Mouse (Mus musculus): Measurements from ENCODE around the gene Rab40c. TPM values are rescaled to one million over a fixed set of nuclear protein-coding genes. Genes with fewer than 3 reads are reported as not detected.

Rab40c gene
- polyA plus RNA-seq (2012; rRNA removed) = 8.7 and 11.1 TPM in 2 replicates

DNA sequence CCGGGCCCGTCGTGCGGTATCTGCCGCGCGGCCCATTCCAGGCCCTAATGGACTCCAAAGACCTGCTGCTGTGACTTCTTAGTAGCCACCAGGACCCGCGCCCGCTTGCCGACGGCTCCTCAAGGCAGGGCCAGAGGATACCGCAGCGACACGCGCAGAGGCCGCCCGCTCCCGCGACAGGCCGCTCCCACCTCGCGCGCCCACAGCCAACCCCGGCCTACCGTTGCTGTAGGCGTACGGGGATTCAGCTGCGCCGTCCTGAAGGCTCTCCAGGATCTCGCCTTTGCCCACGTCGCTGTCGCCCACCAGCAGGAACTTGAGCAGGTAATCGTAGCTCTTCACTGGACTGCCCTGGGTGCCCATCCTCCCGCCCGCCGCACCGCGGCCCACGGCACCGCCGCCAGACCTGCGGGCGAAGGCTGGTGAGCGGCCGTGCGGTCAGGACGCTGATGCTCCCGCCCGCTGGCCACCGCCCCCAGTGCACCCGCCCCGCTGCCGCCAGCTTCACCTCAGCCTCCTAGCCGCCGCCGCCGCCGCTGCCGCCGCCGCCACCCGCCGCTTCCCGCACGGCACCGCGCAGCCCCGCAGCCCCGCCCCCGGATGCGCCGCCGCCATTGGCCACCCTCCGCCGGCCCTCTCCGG is at the start of gene Rab40c:
Gene Rab40c (minus strand): TSS at position 584 of the 642 bp plus-strand sequence.

DNA sequence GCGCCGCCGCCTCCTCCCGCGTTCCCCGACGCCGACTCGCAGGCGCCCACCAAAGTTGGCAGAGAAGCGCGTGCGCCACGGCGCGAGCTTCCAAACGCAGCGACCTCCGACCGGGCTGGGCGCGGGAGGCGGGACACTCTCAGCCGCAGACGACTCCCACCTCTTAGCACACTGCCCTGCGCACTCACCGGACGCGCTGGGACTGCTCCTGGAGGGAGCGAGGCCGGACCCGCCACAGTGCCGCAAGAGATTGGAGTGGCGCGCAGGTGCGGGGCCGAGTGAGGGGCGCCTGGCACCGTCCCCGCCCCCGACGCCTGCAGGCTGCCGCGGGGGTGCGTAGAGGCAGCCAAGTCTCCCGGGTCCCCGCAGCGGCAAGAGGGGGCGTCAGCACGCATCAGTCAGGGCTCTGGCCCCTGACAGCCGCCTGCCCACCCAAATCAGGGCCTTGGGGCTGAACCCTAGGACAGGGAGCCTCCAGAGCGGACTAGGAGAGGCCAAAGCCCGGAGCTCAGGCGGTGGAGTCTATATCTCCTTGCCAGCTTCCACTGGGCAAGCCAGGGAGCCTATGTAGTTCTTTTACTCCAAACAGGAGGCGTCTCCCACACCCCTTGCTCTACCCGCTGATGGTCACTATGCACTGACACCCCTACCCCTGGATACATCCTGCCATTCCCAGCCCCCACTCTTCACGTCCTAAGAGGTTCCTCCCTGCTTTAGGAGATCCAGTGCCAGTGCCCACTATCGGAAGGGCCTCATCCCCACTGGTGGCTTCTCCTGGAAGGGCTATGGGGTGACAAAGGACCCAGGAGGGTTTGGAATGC is 32.5 kb upstream of the Rab40c start, which contains the start of gene A930017K11Rik:
Gene A930017K11Rik (minus strand): TSS at position 763 of the 821 bp plus-strand sequence.

GRCm38 (mm10) chr17:25944366-25945163 is 25.0 kb upstream of the Rab40c start, which contains the start of the genes Pigq and Nhlrc4:
Gene Pigq, minus strand, starts transcription at chr17:25944936.
Gene Nhlrc4, minus strand, starts transcription at chr17:25944961.

DNA sequence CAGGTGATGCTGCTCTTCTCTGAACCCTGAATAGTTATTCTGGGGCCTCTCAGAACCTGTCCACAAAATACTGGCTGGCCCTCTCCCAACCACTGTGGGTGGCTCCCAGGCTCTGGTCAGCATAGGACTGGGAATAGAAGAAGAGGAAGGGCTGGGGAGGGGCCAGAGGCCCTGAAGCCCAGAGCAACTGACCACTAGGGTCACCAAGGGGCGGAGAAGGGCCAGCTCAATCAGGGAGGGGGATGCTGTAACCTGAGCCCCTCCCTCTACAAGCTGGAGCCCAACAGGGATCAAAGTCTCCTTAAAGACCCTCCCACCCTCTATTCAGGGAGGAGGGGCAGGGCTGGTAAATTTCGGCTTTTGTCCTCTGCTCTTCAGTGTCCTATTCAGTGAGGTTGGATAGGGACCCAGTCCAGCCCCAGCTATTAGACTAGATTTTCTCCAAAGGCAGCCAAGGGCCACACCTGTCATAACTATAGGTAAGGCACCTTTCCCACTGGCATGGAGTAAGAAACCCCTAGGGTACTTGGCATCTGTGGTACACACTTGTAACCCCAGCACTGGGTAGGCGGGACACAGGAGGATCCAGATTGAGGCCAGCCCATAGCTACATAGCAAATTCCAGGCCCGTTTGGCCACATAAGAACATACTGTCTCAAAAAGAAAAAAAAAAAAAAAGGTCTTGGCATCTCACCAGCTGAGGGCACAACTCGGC is 39.2 kb downstream of the Rab40c start, which contains the start of gene Wfikkn1:
Gene Wfikkn1 (minus strand): TSS at position 663 of the 715 bp plus-strand sequence.

DNA sequence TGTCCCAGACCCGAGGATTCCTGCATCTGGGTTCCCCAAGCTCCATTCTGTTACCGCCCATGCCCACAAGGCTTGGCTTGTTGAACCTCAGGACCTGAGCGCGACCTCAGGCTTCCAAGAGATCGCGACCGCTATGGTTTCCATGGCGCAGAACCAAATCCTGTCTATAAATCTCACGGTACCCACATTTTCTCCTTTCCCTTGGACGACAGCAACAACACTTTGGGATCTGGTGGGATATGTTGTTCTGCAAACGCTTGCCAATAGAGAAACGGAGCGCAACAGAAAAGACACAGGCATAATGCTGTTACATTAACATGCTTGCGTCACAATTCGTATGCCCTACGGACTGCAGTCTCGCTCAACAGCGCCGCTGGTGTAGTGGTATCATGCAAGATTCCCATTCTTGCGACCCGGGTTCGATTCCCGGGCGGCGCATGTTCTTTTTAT is 44.8 kb downstream of the Rab40c start, which contains the start of gene Mettl26:
Gene Mettl26 (plus strand): TSS at position 354 of the 450 bp plus-strand sequence.

GRCm38 (mm10) chr17:25868601-25869191 is 50.8 kb downstream of the Rab40c start, which contains the start of gene Mcrip2:
Gene Mcrip2, minus strand, starts transcription at chr17:25868764.

GRCm38 (mm10) chr17:25860832-25861703 is 58.5 kb downstream of the Rab40c start, which contains the start of gene Wdr90:
Gene Wdr90, minus strand, starts transcription at chr17:25861501.

GRCm38 (mm10) chr17:25844396-25844901 is 75.1 kb downstream of the Rab40c start, which contains the start of gene Rhot2:
Gene Rhot2, minus strand, starts transcription at chr17:25844851.

DNA sequence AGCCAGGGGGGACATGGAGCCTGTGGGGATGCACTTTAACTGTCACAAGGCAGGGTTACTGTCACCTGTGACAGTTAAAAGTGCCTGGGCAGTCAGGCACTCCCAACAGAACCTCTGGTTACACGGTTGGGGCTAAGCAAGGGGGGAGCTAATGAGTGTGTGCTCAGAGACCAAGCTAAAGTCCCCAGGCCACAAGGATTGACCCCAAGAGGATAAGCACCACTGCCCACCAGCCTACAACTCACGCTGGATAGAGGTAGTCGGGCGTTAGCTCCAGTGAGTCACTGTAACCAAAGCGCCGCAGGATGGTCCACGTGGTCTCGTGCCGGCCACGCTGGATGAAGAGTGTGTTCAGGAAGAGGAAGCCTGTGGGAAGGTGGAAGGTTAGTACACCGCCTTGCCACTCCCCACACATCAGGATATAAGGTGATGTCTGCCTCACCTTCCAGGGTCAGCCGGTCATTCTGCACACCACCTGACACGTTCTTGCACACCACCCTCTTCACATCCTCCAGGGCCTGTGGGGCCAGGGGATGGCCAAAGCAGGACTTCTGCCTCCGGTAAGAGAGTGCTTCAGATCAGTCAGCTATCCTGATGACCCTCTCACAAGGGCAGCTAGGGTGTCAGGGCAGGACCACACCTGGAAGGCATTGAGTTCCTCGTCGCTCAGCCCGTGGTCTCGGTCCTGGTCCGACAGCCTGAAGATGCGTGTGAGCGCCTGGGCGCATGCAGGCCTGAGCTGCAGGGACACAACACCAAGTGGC is 78.2 kb downstream of the Rab40c start, which contains the start of gene Gm20683:
Gene Gm20683 (minus strand): TSS at position 647 of the 764 bp plus-strand sequence.

DNA sequence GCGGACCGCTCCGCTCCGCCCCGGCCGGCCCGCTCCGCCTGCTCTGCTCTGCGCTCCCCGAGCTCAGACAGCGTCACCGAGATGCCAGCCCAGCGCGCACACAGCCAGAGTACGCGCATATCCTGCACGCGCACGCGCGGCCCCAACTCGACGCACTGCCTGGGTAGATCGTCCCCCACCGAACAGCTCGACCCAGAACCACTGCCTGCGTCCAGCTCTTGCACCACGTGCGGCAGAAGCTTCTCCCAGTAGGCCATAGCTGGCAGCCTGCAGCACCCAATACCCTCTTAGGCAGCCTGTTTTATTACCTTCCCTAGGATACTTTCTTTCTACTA is 82.5 kb downstream of the Rab40c start, which contains the start of gene Rhbdl1:
Gene Rhbdl1 (minus strand): TSS at position 220 of the 335 bp plus-strand sequence.

GRCm38 (mm10) chr17:25833291-25833663 is 86.2 kb downstream of the Rab40c start, which contains the start of gene Stub1:
Gene Stub1, minus strand, starts transcription at chr17:25833404.

Other genes with a start within 250 kb of the Rab40c start
- gene Gng13, start 202.6 kb downstream of the Rab40c start, polyA plus RNA-seq (2012; rRNA removed) = 0.05 TPM in 1 of 2 replicates, not detected in the other
- gene Chtf18, start 192.3 kb downstream of the Rab40c start, polyA plus RNA-seq (2012; rRNA removed) = 5.2 and 6.8 TPM in 2 replicates
- 7.9 and 8.1 TPM in 2 replicates for gene Rpusd1, start 192.1 kb downstream of the Rab40c start, polyA plus RNA-seq (2012; rRNA removed)
- gene Mslnl, start 183.7 kb downstream of the Rab40c start, polyA plus RNA-seq (2012; rRNA removed) = not detected in 2 replicates
- 8.0 and 9.1 TPM in 2 replicates for gene Msln, start 165.3 kb downstream of the Rab40c start, polyA plus RNA-seq (2012; rRNA removed)
- gene Narfl, start 146.0 kb downstream of the Rab40c start, polyA plus RNA-seq (2012; rRNA removed) = 10.9 and 12.1 TPM in 2 replicates
- gene Haghl, start 134.1 kb downstream of the Rab40c start, polyA plus RNA-seq (2012; rRNA removed) = 7.7 and 9.7 TPM in 2 replicates
- 0.01 and 0.02 TPM in 2 replicates for gene Ccdc78, start 133.1 kb downstream of the Rab40c start, polyA plus RNA-seq (2012; rRNA removed)
- gene Fam173a, start 126.8 kb downstream of the Rab40c start, polyA plus RNA-seq (2012; rRNA removed) = 45.0 and 49.0 TPM in 2 replicates
- not detected in 2 replicates for gene AC134908.4, start 124.1 kb downstream of the Rab40c start, polyA plus RNA-seq (2012; rRNA removed)
- gene Metrn, start 122.6 kb downstream of the Rab40c start, polyA plus RNA-seq (2012; rRNA removed) = 13.1 and 16.2 TPM in 2 replicates
- gene Fbxl16, start 110.6 kb downstream of the Rab40c start, polyA plus RNA-seq (2012; rRNA removed) = 0.08 TPM in 2 replicates
- gene Wdr24, start 96.1 kb downstream of the Rab40c start, polyA plus RNA-seq (2012; rRNA removed) = 14.1 and 15.5 TPM in 2 replicates
- gene Jmjd8, start 90.9 kb downstream of the Rab40c start, polyA plus RNA-seq (2012; rRNA removed) = 22.4 and 24.2 TPM in 2 replicates
- 82.1 and 92.4 TPM in 2 replicates for gene Stub1, start 86.3 kb downstream of the Rab40c start, polyA plus RNA-seq (2012; rRNA removed)
- 1.3 and 2.0 TPM in 2 replicates for gene Rhbdl1, start 82.4 kb downstream of the Rab40c start, polyA plus RNA-seq (2012; rRNA removed)
- 2.9 and 3.8 TPM in 2 replicates for gene Gm20683, start 78.0 kb downstream of the Rab40c start, polyA plus RNA-seq (2012; rRNA removed)
- gene Rhot2, start 74.9 kb downstream of the Rab40c start, polyA plus RNA-seq (2012; rRNA removed) = 28.3 and 35.9 TPM in 2 replicates
- 8.8 and 9.9 TPM in 2 replicates for gene Wdr90, start 58.2 kb downstream of the Rab40c start, polyA plus RNA-seq (2012; rRNA removed)
- gene Mcrip2, start 51.0 kb downstream of the Rab40c start, polyA plus RNA-seq (2012; rRNA removed) = 34.5 and 45.2 TPM in 2 replicates
- gene Mettl26, start 44.7 kb downstream of the Rab40c start, polyA plus RNA-seq (2012; rRNA removed) = 61.8 and 63.8 TPM in 2 replicates
- gene Wfikkn1, start 38.9 kb downstream of the Rab40c start, polyA plus RNA-seq (2012; rRNA removed) = 0.13 and 0.16 TPM in 2 replicates
- 123 and 127 TPM in 2 replicates for gene Pigq, start 25.2 kb upstream of the Rab40c start, polyA plus RNA-seq (2012; rRNA removed)
- 2.6 and 3.4 TPM in 2 replicates for gene Nhlrc4, start 25.2 kb upstream of the Rab40c start, polyA plus RNA-seq (2012; rRNA removed)
- 0.03 and 0.04 TPM in 2 replicates for gene A930017K11Rik, start 32.8 kb upstream of the Rab40c start, polyA plus RNA-seq (2012; rRNA removed)
- 5.2 and 6.5 TPM in 2 replicates for gene Capn15, start 66.1 kb upstream of the Rab40c start, polyA plus RNA-seq (2012; rRNA removed)
- gene Rab11fip3, start 149.8 kb upstream of the Rab40c start, polyA plus RNA-seq (2012; rRNA removed) = 4.6 and 4.8 TPM in 2 replicates
- 55.4 and 64.8 TPM in 2 replicates for gene Decr2, start 170.6 kb upstream of the Rab40c start, polyA plus RNA-seq (2012; rRNA removed)
- gene Nme4, start 175.9 kb upstream of the Rab40c start, polyA plus RNA-seq (2012; rRNA removed) = 22.5 and 23.4 TPM in 2 replicates
- gene Tmem8, start 193.6 kb upstream of the Rab40c start, polyA plus RNA-seq (2012; rRNA removed) = 5.3 and 5.6 TPM in 2 replicates
- 49.0 and 50.7 TPM in 2 replicates for gene Mrpl28, start 203.8 kb upstream of the Rab40c start, polyA plus RNA-seq (2012; rRNA removed)
- 6.6 and 7.6 TPM in 2 replicates for gene Axin1, start 219.0 kb upstream of the Rab40c start, polyA plus RNA-seq (2012; rRNA removed)